Mouse (Mus musculus): Measurements from ENCODE around the gene Stx6.

DNA sequence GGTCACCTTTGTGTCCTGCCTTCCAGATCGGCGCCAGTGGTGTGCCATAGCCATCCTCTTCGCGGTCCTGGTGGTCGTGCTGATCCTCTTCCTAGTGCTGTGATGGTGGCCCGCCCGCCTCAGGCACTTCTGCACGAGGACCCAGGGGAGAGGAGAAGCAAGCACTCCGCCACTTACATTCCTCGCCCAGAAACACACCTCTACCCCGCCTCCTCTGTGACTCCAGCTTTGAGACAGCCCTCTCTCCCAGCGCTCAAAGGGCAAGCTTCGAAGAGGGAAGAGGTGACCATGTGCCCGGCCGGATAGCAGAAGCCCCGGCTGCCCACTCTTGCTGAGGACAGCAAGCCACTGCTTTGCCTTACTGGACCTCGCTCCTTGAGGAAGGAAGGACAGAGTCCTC is 43.4 kb downstream of the Stx6 start:
- TF ChIP-seq CTCF (IDR thresholded peaks at IDR 0.05; ENCODE audit: low read depth) (no peak), EP300 (IDR thresholded peaks at IDR 0.05; ENCODE audit: low read depth) (no peak)

Measured in liver, postnatal 0 days (tissue).